Mouse (Mus musculus): ENCODE data around the gene Sftpd. TPM values are rescaled to one million over a fixed set of nuclear protein-coding genes. Genes with fewer than 3 reads are reported as not detected.
A peak's percentile ranks its signal among the peaks of the same experiment; 100 is the strongest.

Gene Sftpd
- not detected in 2 replicates for polyA plus RNA-seq (2014; fragmentation: Nextera tagmentation; extraction: Ambion mirVana)

DNA sequence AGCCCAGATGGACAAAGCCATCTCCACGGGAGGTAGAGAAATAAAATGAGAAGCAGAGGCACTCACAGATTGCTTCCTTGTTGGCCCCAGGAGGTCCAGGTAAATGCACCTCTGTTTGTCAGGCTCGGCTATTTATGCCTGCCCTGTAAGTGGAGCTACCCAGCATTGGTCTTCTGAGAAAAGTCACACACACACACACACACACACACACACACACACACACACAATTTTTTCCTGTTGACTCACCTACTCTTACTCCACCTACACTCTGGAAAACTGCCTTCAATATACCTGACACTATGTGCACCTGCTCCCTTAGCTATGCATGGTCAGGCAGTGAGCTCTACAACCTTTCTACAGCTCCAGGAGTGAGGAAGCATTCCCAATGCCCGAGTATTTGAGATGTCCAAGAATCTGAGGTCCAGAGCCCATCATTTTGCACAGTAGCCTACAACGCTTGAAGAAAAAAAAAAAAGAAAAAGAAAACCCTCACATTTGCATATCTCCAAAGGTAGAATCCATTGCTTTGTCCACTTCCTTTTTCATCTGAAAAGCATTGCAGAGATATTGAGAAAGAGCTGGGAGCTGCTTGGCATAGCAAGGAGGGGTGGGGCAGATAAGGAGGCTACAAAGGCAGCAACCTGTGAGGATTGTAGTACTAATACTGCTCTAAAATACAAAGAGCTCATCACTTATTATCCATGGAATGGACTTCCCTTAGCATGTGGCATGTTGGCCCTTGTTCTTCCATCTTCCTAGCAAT, at the start of gene Sftpd:
Gene Sftpd, minus strand, starts transcription at position 91 of the 763 bp plus-strand sequence.
- Histone ChIP-seq H3K36me3 (ENCODE audit: insufficient read depth) (no peaks in the 10 kb centered on the region), H3K4me1 (ENCODE audit: insufficient read depth) (no peaks in the 10 kb centered on the region), H3K27ac (ENCODE audit: low read depth) (no peak within 1 kb of the TSS), H3K4me2 (no peak within 1 kb of the TSS), H3K9me3 (ENCODE audit: low read depth, low read length) (no peaks in the 10 kb centered on the region), H3K4me3 (ENCODE audit: low read depth, low read length) (no peak within 1 kb of the TSS), H3K9ac (no peak within 1 kb of the TSS), H3K27me3 (ENCODE audit: insufficient read depth, low read length) (no peaks in the 10 kb centered on the region)
- 69% methylated on average over 4 of the region's 4 CpGs for WGBS
- DNase-seq (no peak), ATAC-seq (ENCODE audit: insufficient read depth) (no peak)
- TF ChIP-seq CTCF (IDR thresholded peaks at IDR 0.05; ENCODE audit: low read depth) = no peak

DNA sequence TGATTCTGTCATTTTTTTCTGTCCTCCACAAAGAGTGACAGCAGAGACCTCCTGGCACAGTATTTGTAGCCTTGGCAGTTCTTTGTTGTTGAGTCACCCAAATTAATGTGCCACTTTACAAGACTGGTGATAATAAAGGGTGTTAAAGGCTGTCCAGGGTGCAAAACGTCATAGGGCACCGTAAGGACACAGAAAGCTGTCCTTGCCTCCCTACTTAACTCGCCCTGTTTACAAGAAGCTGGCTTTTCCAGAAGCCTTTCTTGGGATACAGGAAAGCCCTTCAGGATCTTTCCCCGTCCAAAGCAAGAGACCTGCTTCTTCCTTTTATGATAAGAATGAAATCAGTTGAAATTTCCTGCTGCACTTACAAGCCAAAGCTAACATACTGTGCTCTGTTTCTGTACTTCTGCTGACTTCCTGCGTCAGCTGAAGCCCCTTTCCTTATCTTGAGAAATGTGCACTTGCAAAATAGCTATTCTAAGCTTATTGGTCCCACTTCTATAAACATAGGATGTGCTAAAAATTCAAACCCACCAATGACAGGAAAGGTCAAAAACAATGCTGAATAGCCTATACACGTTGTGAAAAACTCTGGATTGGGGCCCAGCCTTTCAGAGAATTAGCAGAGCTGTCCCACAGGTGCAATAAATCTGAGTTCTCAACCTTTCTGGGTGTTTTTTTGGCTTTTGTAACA, 13.2 kb upstream of the Sftpd start:
- H3K4me3 ChIP-seq (ENCODE audit: low read depth, low read length) = no peak overlapping the region
- no peak overlapping the region for H3K27ac ChIP-seq (ENCODE audit: low read depth)
- no peaks in the 10 kb centered on the region for H3K9me3 ChIP-seq (ENCODE audit: low read depth, low read length)
- ATAC-seq (ENCODE audit: insufficient read depth) = peak; percentile 28; the same call in 1 of the 2 replicates
- peak; percentile 38 for DNase-seq
- no peak overlapping the region for H3K4me2 ChIP-seq
- no peak for TF ChIP-seq CTCF (IDR thresholded peaks at IDR 0.05; ENCODE audit: low read depth)
- H3K36me3 ChIP-seq (ENCODE audit: insufficient read depth) = no peaks in the 10 kb centered on the region
- 28% methylated on average over 6 of the region's 6 CpGs for WGBS
- no peaks in the 10 kb centered on the region for H3K4me1 ChIP-seq (ENCODE audit: insufficient read depth)
- no peak overlapping the region for H3K9ac ChIP-seq
- H3K27me3 ChIP-seq (ENCODE audit: insufficient read depth, low read length) = no peaks in the 10 kb centered on the region

DNA sequence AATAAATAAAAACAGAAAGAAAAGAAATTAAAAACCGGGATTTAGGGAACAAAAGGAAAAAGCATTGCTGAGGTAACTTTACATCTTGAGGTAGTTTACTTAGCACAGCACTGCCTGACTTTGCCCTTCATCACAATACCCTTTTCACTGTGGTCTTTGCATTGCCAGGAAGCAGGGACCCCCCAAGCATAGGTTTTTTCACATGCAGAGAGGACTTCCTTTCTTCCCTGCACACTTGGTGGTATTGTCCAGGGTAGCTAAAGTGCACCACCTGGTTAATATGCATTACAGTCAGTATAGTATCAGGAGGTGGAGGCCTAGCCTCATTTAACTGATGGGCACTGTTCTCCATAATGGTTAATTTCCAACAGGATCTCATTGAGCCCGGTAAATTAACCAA, 4.5 kb upstream of the Sftpd start:
- 78% methylated on average over 2 of the region's 2 CpGs for WGBS
- peaks cover 8% of the 10 kb centered on the region; the same call in 1 of the 2 replicates for H3K9me3 ChIP-seq (ENCODE audit: low read depth, low read length)
- DNase-seq = no peak

DNA sequence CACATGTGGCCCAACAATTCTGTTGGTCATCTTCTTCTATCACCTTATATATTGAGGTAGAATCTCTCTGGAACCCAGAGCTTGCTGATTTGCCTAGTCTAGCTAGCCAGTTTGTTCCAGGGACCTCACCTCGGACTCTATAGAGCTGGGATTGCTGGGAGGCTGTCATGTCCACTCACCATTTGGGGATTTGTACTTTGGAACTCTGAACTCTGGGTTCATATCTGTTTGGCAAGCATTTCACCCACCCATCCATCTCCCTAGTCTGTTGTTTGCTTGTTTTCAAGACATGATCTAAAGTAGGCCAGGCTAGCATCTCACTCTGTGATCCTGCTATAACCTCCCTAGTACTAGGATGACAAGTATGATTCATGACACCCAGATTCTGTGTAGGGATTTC, 10.1 kb downstream of the Sftpd start:
- Histone ChIP-seq H3K4me2 (no peak overlapping the region), H3K9ac (no peak overlapping the region), H3K36me3 (ENCODE audit: insufficient read depth) (no peaks in the 10 kb centered on the region), H3K27ac (ENCODE audit: low read depth) (no peak overlapping the region), H3K27me3 (ENCODE audit: insufficient read depth, low read length) (no peaks in the 10 kb centered on the region), H3K4me1 (ENCODE audit: insufficient read depth) (no peaks in the 10 kb centered on the region), H3K4me3 (ENCODE audit: low read depth, low read length) (no peak overlapping the region), H3K9me3 (ENCODE audit: low read depth, low read length) (no peaks in the 10 kb centered on the region)
- no peak for ATAC-seq (ENCODE audit: insufficient read depth)
- no peak for DNase-seq
- WGBS = 59% methylated on average over 1 of the region's 1 CpGs
- no peak for TF ChIP-seq CTCF (IDR thresholded peaks at IDR 0.05; ENCODE audit: low read depth)

More for the DNA sequence above, 4.5 kb upstream of the Sftpd start:
- Histone ChIP-seq H3K4me2 (no peak overlapping the region), H3K4me1 (ENCODE audit: insufficient read depth) (no peaks in the 10 kb centered on the region), H3K36me3 (ENCODE audit: insufficient read depth) (no peaks in the 10 kb centered on the region), H3K4me3 (ENCODE audit: low read depth, low read length) (no peak overlapping the region), H3K27ac (ENCODE audit: low read depth) (no peak overlapping the region), H3K27me3 (ENCODE audit: insufficient read depth, low read length) (no peaks in the 10 kb centered on the region), H3K9ac (no peak overlapping the region)
- TF ChIP-seq CTCF (IDR thresholded peaks at IDR 0.05; ENCODE audit: low read depth) = no peak
- ATAC-seq (ENCODE audit: insufficient read depth) = no peak

DNA sequence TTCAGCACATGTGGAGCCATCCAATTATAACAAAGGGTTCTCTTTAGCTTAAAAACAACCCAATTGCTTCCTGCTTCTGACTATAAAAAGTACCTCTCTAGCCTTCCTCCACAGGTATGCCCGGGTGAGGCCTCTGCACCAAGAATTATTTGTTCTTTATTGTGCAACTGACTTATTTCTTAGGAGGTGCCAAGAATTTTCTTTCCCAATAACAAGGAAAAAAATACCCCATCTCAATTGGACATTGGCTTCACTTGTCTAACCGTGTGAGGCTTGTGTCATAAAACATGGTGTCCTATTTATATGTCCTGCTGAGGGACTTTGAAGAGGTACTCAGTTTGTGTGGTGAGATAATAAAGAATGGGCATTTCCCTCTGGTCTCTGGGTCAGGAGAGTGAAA, 14.4 kb downstream of the Sftpd start:
- H3K9me3 ChIP-seq (ENCODE audit: low read depth, low read length) = no peaks in the 10 kb centered on the region
- 75% methylated on average over 2 of the region's 2 CpGs for WGBS
- H3K36me3 ChIP-seq (ENCODE audit: insufficient read depth) = no peaks in the 10 kb centered on the region
- H3K27me3 ChIP-seq (ENCODE audit: insufficient read depth, low read length) = no peaks in the 10 kb centered on the region
- ATAC-seq (ENCODE audit: insufficient read depth) (no peak), DNase-seq (no peak)
- no peak overlapping the region for H3K4me3 ChIP-seq (ENCODE audit: low read depth, low read length)
- no peak overlapping the region for H3K4me2 ChIP-seq
- H3K9ac ChIP-seq = no peak overlapping the region
- H3K4me1 ChIP-seq (ENCODE audit: insufficient read depth) = no peaks in the 10 kb centered on the region
- no peak for TF ChIP-seq CTCF (IDR thresholded peaks at IDR 0.05; ENCODE audit: low read depth)
- H3K27ac ChIP-seq (ENCODE audit: low read depth) = no peak overlapping the region

DNA sequence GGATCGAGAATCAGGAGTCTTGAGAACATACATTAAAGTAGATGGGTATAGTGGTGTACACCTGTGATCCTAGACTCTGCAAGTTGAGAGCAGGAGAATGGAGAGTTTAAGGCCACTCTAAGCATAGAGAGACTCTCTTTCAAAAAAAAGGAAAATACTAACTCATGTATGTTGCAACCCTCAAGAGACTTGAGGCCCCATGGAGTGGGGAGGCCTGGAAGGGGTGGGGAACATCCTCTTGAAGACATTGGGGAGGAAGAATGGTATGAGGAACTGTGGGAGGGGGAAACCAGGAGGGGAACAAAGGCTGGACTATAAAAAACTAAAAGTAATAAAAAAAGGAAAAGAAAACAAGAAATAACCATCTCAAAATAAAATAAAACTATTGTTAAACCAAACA, 16.4 kb downstream of the Sftpd start:
- H3K4me2 ChIP-seq = no peak overlapping the region
- H3K27ac ChIP-seq (ENCODE audit: low read depth) = no peak overlapping the region
- no peaks in the 10 kb centered on the region for H3K4me1 ChIP-seq (ENCODE audit: insufficient read depth)
- DNase-seq (no peak), ATAC-seq (ENCODE audit: insufficient read depth) (no peak)
- no peaks in the 10 kb centered on the region for H3K9me3 ChIP-seq (ENCODE audit: low read depth, low read length)
- H3K4me3 ChIP-seq (ENCODE audit: low read depth, low read length) = no peak overlapping the region
- H3K9ac ChIP-seq = no peak overlapping the region
- no peaks in the 10 kb centered on the region for H3K36me3 ChIP-seq (ENCODE audit: insufficient read depth)
- H3K27me3 ChIP-seq (ENCODE audit: insufficient read depth, low read length) = no peaks in the 10 kb centered on the region
- TF ChIP-seq CTCF (IDR thresholded peaks at IDR 0.05; ENCODE audit: low read depth) = no peak
- WGBS = 83% methylated on average over 1 of the region's 1 CpGs

DNA sequence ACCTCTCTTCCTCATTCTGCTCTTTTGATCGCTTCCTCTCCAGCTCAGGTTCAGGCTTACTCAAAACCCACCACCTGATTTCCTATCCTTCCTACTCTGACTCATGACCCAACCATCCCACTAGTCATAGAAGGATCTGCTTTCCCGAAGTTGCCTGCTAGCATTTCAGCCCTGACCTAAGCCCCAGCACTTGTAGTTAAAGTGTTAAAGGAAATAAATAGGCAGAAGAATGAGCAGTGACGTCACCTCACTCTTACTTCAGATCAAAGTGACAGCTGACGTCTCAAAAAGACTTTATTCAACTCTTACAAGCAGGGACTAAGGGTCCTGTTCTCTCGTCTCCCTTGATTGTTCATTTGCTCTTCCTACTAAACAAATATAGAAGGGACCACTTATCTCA, 17.7 kb downstream of the Sftpd start:
- Histone ChIP-seq H3K4me3 (ENCODE audit: low read depth, low read length) (no peak overlapping the region), H3K4me1 (ENCODE audit: insufficient read depth) (no peaks in the 10 kb centered on the region), H3K36me3 (ENCODE audit: insufficient read depth) (no peaks in the 10 kb centered on the region), H3K27ac (ENCODE audit: low read depth) (no peak overlapping the region), H3K27me3 (ENCODE audit: insufficient read depth, low read length) (no peaks in the 10 kb centered on the region), H3K9me3 (ENCODE audit: low read depth, low read length) (no peaks in the 10 kb centered on the region), H3K4me2 (no peak overlapping the region), H3K9ac (no peak overlapping the region)
- WGBS = 28% methylated on average over 5 of the region's 5 CpGs
- ATAC-seq (ENCODE audit: insufficient read depth) (no peak), DNase-seq (peak; percentile 33)
- no peak for TF ChIP-seq CTCF (IDR thresholded peaks at IDR 0.05; ENCODE audit: low read depth)

Data from lung, embryonic 14.5 days (tissue).